10 mouse cellular contexts compared by ENCODE assay signal in the genomic region with DNA sequence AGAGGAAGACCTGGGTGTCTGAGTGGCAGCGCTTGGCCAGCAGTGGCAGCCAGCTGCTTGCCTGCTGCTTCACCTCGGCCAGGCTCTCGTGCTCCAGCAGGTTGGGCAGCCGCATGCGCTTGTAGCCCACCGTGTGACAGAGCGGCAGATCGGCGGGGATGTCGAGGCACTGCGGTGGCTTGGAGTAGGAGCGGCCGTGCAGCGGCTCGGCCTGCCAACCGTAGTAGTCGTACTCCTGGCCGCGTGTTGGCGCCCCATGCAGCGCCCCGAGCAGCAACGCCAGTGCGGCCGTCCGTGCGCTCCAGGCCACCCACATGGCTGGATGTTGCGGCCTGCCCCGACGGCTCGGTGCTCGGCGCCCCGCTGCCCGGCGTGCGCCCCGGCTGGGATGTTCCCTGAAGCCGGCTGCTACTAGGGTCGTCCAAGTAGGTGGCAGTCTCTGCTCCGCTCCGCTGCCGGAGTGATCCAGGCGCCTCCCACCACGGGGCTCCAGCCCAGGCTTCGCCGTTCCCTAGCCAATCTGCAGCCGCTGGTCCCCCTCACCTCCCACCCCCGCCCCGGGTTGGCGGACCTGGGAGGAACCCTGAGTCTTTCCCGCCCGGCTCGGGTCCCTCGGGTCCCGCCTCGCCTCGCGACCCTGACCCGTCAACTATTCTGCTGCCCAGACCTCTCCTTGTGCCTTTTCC. TPM values are rescaled to one million over a fixed set of nuclear protein-coding genes. Genes with fewer than 3 reads are reported as not detected.
DNase-seq lines count a peak whose midpoint lies in the region; ATAC-seq lines count a peak whose summit lies in the region.
"Had no signal": no experiment of that assay in that cellular context is flagged by ENCODE, and none has a peak within 500 bp of the region (broad histone marks: within the 10 kb centered on the region; RNA-seq: fewer than 3 reads in every experiment).

A gene (minus strand): TSS at position 557 of the 686 bp plus-strand sequence.

- H3K9me3 ChIP-seq in kidney, embryonic 16.5 days (ENCODE audit: low read length) = no peaks in the 10 kb centered on the region
- no peaks in the 10 kb centered on the region for H3K9me3 ChIP-seq in embryonic facial prominence, embryonic 12.5 days
- no peaks in the 10 kb centered on the region for H3K9me3 ChIP-seq in hindbrain, embryonic 13.5 days
- no peaks in the 10 kb centered on the region for H3K9me3 ChIP-seq in neural tube, embryonic 11.5 days (ENCODE audit: control insufficient read depth, low read length)
- H3K9me3 ChIP-seq: liver, embryonic 15.5 days had no signal

- 1% methylated on average over 60 of the region's 60 CpGs for WGBS in kidney, embryonic 16.5 days
- WGBS in embryonic facial prominence, embryonic 12.5 days = 1% methylated on average over 58 of the region's 60 CpGs
- WGBS in hindbrain, embryonic 13.5 days = under 1% methylated on average over 59 of the region's 60 CpGs
- WGBS in neural tube, embryonic 11.5 days = under 1% methylated on average over 59 of the region's 60 CpGs

- peaks cover 59% of the 10 kb centered on the region for H3K27me3 ChIP-seq in kidney, embryonic 16.5 days (ENCODE audit: insufficient read depth, low read length)
- H3K27me3 ChIP-seq in embryonic facial prominence, embryonic 12.5 days = peaks cover 65% of the 10 kb centered on the region
- peaks cover 69% of the 10 kb centered on the region for H3K27me3 ChIP-seq in hindbrain, embryonic 13.5 days
- H3K27me3 ChIP-seq in neural tube, embryonic 11.5 days (ENCODE audit: control insufficient read depth, insufficient read depth, low read length) = peaks cover 42% of the 10 kb centered on the region

- ATAC-seq in kidney, embryonic 16.5 days (ENCODE audit: low FRiP score, low TSS enrichment) = peak; percentile 25; the same call in 1 of the 2 replicates
- ATAC-seq in embryonic facial prominence, embryonic 12.5 days (ENCODE audit: insufficient number of reproducible peaks, insufficient read depth, low FRiP score, low TSS enrichment) = peak; percentile 43; the same call in 1 of the 2 replicates
- ATAC-seq in hindbrain, embryonic 13.5 days (ENCODE audit: low FRiP score) = peak; percentile 44; the same call in 1 of the 2 replicates
- no peak for ATAC-seq in neural tube, embryonic 11.5 days (ENCODE audit: insufficient read depth, low FRiP score, low TSS enrichment)

- H3K4me2 ChIP-seq in kidney, embryonic 16.5 days (replicated peaks; ENCODE audit: low read depth, low read length) = peak within 1 kb of the TSS; percentile 48
- H3K4me2 ChIP-seq in embryonic facial prominence, embryonic 12.5 days (replicated peaks) = peak within 1 kb of the TSS; percentile 41
- peak within 1 kb of the TSS; percentile 54 for H3K4me2 ChIP-seq in hindbrain, embryonic 13.5 days
- peak within 1 kb of the TSS; percentile 35 for H3K4me2 ChIP-seq in neural tube, embryonic 11.5 days (ENCODE audit: low read depth)
- H3K4me2 ChIP-seq: liver, embryonic 15.5 days had no signal

- H3K9ac ChIP-seq in kidney, embryonic 16.5 days (replicated peaks; ENCODE audit: low read length) = no peak within 1 kb of the TSS
- H3K9ac ChIP-seq in embryonic facial prominence, embryonic 12.5 days = 0 out of 2 replicates have a peak within 1 kb of the TSS, but pooled peaks have one; percentile 24
- peak within 1 kb of the TSS; percentile 58; the same call in 1 of the 2 replicates for H3K9ac ChIP-seq in hindbrain, embryonic 13.5 days
- no peak within 1 kb of the TSS for H3K9ac ChIP-seq in neural tube, embryonic 11.5 days (ENCODE audit: low read length)
- H3K9ac ChIP-seq: liver, embryonic 15.5 days had no signal

- peak within 1 kb of the TSS; percentile 33 for H3K4me3 ChIP-seq in kidney, embryonic 16.5 days (ENCODE audit: low read length)
- peak within 1 kb of the TSS; percentile 31 for H3K4me3 ChIP-seq in embryonic facial prominence, embryonic 12.5 days
- peak within 1 kb of the TSS; percentile 37 for H3K4me3 ChIP-seq in hindbrain, embryonic 13.5 days
- peak within 1 kb of the TSS; percentile 21 for H3K4me3 ChIP-seq in neural tube, embryonic 11.5 days (ENCODE audit: low read depth, low read length)
- H3K4me3 ChIP-seq: liver, embryonic 15.5 days had no signal

- peaks cover 11% of the 10 kb centered on the region for H3K4me1 ChIP-seq in kidney, embryonic 16.5 days (ENCODE audit: insufficient read depth, low read length)
- peaks cover 16% of the 10 kb centered on the region; the same call in 1 of the 2 replicates for H3K4me1 ChIP-seq in embryonic facial prominence, embryonic 12.5 days
- peaks cover 27% of the 10 kb centered on the region for H3K4me1 ChIP-seq in hindbrain, embryonic 13.5 days (replicated peaks)
- 0 out of 2 replicates have a peak, but pooled peaks cover 3% of the 10 kb centered on the region for H3K4me1 ChIP-seq in neural tube, embryonic 11.5 days (ENCODE audit: control insufficient read depth, insufficient read depth, low read length)
- H3K4me1 ChIP-seq: liver, embryonic 15.5 days had no signal

- H3K36me3 ChIP-seq in kidney, embryonic 16.5 days (ENCODE audit: insufficient read depth, low read length) = no peaks in the 10 kb centered on the region
- no peaks in the 10 kb centered on the region for H3K36me3 ChIP-seq in embryonic facial prominence, embryonic 12.5 days
- no peaks in the 10 kb centered on the region for H3K36me3 ChIP-seq in hindbrain, embryonic 13.5 days
- no peaks in the 10 kb centered on the region for H3K36me3 ChIP-seq in neural tube, embryonic 11.5 days (ENCODE audit: control insufficient read depth, insufficient read depth, low read length)
- H3K36me3 ChIP-seq: liver, embryonic 15.5 days had no signal

- H3K27ac ChIP-seq in kidney, embryonic 16.5 days (ENCODE audit: low read length) = no peak within 1 kb of the TSS
- no peak within 1 kb of the TSS for H3K27ac ChIP-seq in embryonic facial prominence, embryonic 12.5 days
- H3K27ac ChIP-seq in hindbrain, embryonic 13.5 days = no peak within 1 kb of the TSS
- H3K27ac ChIP-seq in neural tube, embryonic 11.5 days (ENCODE audit: low read depth, low read length) = no peak within 1 kb of the TSS
- H3K27ac ChIP-seq: liver, embryonic 15.5 days had no signal

- no peak for DNase-seq in kidney, adult 9 months
- peak; percentile 40 for DNase-seq in neural tube, embryonic 11.5 days (ENCODE audit: low spot score)
- no peak for DNase-seq in testis, postnatal 14 days (ENCODE audit: low spot score)
- DNase-seq in gastrocnemius, adult 8-10 months (ENCODE audit: low spot score in 2 of 2) = no peak
- DNase-seq in layer of hippocampus, postnatal 10 days (ENCODE audit: low spot score in 2 of 2) = no peak

RNA-seq across cellular contexts. Expression of the gene that starts here (rescaled TPM):
- 0.92 and 1.1 TPM in 2 replicates for polyA plus RNA-seq in kidney, embryonic 16.5 days (2015; fragmentation: Nextera tagmentation; extraction: Ambion mirVana)
- polyA plus RNA-seq in embryonic facial prominence, embryonic 12.5 days (2016; fragmentation: Nextera tagmentation; extraction: Ambion mirVana) = 2.9 and 3.8 TPM in 2 replicates
- polyA plus RNA-seq in hindbrain, embryonic 13.5 days (2015; fragmentation: Nextera tagmentation; extraction: Ambion mirVana) = 4.4 and 4.6 TPM in 2 replicates
- 3.3 and 4.1 TPM in 2 replicates for polyA plus RNA-seq in neural tube, embryonic 11.5 days (2014; fragmentation: Nextera tagmentation; extraction: Ambion mirVana)
- total RNA-seq in gastrocnemius, adult 8-10 months (2022) = 1 to 10 TPM; 1.8 to 7.4 (median 4.8) TPM
- under 1 TPM in 1 of 2 experiments, not detected in 1; 0.18 TPM for total RNA-seq in layer of hippocampus, postnatal 10 days (2021)
- total RNA-seq: MEL had no signal

Comparison
In these comparisons a context has a peak if more than half of its experiments do, and no peak if none do; other contexts are left out.
1. H3K9ac ChIP-seq: peak in embryonic facial prominence, embryonic 12.5 days (single experiment) and hindbrain, embryonic 13.5 days (single experiment); none in kidney, embryonic 16.5 days (single experiment) and neural tube, embryonic 11.5 days (single experiment).
2. Peak in every context shown above with its lines, with median percentiles within 50 percentile points of each other: H3K4me2 ChIP-seq and H3K4me3 ChIP-seq.